Mouse (Mus musculus): ENCODE results near the gene Dgkh.
"Not testable (repeated sequence)": the region's sequence is repeated elsewhere in the genome, so short reads cannot be mapped to it uniquely, and the experiment has no call there.

Gene Dgkh

DNA sequence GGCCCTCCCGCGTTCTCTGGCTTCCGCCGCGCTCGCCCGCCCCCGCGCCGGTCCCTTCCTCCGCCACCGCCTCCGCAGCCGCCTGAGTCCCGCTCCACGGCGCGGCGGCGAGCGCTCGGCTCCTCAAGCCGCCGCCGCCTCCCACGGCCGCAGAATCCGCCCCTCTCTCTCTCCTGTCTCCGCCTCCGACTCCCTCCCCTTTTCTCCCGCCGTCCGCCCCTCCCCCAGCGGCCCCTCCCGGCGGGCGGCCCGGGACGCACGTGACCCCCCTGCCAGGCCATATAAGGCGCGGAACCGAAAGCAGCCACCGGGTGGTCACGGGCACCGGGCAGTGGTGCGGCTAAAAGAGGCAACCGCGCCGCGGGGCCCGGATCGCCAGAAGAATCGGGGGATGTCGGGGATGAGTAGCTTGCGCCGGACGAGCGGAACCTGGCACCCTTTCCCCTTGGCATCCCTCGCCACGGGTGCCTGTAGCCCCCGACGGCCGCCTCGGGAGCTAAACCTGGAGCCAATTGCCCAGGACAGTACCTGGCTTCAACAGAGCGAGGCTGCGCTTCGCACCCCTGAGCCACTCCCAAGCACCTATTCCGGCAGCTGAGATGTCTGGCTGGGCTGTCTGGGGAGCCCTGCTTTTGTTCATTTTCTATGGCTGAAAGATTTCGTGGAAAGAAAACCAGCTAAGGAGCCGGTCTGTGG is at the start of gene Dgkh:
Gene Dgkh, minus strand, starts transcription at position 160 of the 696 bp plus-strand sequence.
- DNase-seq (ENCODE audit: low spot score in 2 of 2) = peak; percentile 95

DNA sequence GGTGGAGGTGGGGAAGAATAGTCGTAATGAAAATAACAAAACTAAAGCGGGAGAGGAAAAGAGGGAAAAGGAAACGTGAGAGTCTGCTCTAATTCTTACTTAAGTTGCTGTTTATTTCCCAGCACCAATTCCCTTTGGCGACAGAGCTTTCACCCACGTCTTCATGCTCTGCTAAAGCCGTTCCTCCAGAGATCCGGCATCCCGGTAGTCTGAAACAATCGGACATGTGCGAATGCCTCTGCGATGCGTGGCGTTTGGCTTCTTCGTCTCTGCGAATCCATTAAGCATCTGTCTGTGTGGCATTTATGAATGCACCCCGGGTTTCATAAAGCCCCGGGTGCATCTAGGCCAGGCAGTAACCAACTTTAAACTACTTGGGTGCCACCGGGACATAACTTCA is 44.6 kb upstream of the Dgkh start:
- peak in 1 of 2 experiments; percentile 27 for DNase-seq (ENCODE audit: low spot score in 2 of 2)

DNA sequence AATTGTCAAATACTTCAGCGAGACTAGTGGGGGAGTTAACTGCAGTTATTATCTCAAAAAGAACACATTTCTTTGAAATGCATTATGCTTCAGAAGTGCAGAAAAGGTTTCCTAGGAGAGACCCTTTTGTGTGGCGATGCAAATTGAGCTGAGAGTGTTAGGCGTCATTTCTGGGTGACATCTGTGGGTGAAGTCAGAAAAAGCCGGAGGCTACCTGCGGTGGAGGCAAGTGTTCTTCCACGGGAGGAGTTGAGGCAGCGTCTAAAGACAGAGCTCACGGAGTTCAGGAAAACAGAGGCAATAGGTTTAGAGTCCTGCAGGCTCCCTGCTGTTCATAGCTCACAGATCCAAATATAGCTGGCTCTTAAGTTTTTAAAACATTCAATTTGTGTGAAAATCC is 44.1 kb upstream of the Dgkh start:
- no peak for DNase-seq (ENCODE audit: low spot score in 2 of 2)

DNA sequence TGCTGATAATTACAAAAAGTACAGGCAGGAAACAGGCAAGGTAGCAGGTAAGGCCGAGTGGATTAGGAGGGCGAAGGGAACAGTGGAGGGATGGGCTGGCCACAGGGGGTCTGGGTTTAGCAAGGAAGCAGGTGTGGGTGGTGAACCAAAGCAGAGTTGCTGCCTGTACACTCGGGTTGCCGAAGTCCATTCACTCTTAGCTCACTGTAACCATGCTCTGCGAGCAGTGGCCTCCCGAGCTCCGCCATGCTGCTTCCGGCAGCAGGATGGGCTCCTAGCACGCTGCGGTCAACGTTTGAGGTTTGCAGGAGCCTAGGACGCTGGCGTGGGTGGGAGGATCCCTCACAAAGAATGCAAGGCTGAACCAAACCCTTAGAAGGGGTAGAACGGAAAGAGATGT is 43.1 kb upstream of the Dgkh start:
- no peak for DNase-seq (ENCODE audit: low spot score in 2 of 2)

DNA sequence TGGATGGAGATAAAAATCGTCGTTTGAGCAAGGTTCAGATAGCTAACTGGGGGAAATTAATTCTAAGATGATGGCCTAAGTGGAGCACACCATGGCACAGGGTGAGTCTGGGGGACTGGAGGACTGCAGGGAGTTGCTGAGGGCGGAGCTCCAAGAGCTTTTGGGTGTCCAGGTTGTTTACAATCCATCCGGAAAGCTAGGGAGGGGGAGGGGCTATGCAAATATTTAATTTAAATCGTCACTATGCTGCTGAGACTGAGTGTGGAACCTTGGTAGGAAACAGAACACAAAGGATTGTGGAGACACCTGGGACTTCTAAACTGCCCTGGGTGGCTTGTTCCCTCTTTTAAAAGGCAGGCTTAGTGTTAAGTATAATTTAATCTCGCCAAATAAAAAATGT is 42.6 kb upstream of the Dgkh start:
- no peak for DNase-seq (ENCODE audit: low spot score in 2 of 2)

DNA sequence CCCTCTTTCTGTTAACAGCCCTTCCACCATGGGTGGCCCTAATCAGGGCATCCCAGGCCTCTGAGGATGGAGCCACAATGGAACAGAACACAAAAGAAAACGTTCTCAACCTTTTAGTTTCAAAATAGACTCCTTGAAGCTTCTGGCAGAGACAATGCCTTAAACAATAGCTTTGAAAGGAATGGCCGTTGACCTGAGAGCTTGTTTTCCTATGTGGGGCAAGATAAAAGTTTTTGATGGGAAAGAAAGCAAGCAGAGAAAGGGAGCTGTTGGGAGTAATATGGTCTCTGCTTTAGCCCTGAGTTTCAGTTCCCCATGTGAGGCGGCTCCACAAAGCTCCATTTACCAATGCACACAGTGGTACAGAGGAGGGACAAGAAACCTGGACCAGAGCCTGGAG is 37.9 kb upstream of the Dgkh start:
- DNase-seq (ENCODE audit: low spot score in 2 of 2) = no peak

DNA sequence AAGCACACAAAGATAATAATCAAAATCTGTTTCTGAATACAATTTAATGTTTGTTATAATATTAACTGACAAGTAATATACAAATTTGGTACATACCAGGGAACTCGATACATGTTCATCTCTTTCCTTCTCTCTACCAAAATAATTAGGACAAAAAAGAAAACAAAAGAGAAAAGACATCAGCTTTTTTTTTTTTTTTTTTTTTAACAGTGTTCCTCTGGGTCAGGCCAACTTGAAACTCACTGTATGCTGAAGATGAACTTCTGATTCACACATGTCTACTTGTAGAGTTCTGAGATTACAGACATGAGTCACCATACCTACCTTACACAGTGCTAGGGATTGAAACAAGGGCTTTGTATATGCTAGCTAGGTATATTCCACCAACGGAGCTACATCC is 28.5 kb upstream of the Dgkh start:
- no peak for DNase-seq (ENCODE audit: low spot score in 2 of 2)

DNA sequence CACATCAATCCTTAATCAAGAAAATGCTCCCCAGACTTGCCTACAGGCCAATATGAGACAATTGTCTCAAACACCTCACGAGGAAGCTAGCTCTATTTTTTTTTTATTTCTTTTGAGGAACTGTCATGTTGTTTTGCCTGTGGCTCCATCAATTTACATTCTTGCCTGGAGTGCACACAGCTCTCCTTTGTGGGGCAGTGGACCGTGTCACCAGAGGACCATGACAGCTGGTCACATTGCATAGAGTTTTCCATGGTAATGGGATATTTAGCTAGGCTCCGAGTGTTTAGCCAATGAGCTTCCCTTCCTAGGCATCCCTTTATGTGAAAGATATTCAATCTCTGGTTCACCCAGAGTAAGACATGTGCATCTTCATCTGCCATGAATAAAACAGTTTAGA is 26.9 kb upstream of the Dgkh start:
- DNase-seq (ENCODE audit: low spot score in 2 of 2) = no peak

DNA sequence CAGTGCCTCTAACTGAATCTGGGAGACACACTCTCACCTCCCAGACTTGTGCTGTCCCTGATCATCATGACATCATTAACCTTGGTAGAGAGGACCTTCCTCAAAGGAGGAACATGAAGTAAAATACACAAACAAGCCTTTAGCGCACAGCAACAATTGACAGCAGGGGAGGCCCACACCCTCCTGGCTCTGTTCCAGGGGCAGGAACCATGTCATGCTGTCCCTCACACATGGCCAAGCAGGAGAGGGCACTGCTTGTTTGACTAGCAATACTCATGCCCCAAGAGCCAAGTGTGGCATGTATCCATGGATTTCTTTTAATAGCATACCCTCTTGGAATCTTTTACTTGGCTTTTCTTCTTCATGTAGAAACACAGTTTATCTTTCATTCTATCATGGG is 22.7 kb upstream of the Dgkh start:
- DNase-seq (ENCODE audit: low spot score in 2 of 2) = no peak

DNA sequence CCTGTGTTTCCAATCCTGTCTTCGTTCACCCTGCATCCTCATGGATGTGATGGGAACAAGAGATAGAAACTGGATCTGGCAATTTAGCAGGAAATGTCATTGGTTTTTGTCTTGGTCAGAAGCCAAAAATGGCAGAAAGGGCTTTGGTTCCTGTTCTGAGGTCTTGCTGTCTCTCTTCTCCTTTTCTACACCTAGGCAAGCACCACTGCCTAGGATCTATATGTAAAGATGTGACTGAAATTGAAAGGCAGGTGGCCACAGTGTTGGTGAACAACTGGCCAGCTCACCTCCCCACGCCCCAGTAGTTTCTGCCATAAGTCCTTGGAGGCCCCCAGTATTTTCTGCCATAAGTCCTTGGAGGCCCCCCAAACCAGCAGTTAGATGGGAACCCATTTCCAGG is 16.1 kb upstream of the Dgkh start:
- DNase-seq (ENCODE audit: low spot score in 2 of 2) = no peak

DNA sequence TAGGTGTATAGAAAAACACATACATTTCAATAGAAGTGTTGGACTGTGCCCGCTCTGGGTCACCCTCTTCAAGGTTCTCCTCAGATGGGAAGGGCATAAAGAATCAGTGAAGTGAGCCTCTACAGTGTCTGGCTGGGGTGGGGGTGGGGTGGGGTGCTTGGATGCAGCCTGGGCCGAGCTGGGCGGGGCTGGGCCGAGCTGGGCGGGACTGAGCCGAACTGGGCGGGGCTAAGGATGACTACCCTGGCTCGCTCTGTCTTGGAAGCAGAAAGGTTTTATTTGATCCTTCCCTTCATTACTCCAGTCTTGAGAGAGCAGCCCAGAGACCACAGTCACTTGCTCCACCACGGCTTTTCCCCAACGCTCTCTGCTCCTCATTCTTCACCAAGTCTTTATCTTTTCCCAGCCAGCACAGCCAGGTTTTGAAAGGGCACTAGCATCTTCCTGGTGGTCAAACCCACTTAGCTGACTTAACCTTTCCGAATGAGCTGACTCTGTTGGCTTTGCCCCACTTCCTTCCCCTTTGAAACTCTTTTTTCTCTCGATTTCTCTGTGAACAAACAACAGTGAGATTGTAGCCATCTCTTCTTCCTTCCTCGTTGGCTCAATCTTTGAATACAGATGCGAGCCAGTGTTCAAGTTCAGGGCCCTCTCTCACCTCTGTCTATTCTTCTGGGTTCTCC is 15.5 kb upstream of the Dgkh start:
- DNase-seq (ENCODE audit: low spot score in 2 of 2) = no peak

DNA sequence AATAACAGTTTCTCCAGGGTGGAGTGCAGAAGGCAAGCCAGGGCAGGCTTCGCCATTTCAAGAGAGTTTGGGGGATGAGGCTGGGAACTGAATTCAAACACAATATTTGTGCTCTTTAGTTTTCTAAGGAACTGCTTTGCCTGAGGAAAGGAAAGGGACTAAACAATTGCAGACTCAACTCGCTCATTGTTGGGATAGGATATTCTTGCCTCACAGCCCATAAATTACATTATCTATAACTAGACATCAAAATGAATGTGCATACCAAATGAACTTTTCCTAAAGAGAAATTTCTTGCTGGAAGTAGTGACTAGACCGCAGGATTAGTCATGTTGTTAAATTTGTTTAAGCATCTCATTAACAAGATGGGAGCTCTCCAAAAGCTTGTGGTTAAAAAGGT is 14.9 kb upstream of the Dgkh start:
- DNase-seq (ENCODE audit: low spot score in 2 of 2) = peak in 1 of 2 experiments; percentile 7

DNA sequence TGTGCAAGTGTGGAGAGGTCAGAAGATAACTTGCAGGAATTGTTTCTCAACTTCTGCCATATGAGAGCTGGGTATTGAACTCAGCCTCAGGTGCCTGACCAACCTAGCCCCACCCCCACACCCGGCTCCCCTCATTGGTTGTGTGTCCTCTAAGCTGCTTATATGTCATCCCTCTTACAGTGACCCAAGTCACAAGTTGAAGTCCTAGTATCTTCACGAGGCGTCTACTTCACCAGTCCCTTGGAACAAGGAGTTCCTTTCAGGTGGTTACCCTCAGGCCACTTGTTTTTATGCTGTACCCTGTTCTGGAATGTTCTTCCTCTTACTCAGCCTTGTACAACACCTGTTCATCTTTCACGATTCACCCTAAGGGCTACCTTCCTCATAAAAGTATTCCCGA is 2.0 kb upstream of the Dgkh start:
- DNase-seq (ENCODE audit: low spot score in 2 of 2) = no peak

DNA sequence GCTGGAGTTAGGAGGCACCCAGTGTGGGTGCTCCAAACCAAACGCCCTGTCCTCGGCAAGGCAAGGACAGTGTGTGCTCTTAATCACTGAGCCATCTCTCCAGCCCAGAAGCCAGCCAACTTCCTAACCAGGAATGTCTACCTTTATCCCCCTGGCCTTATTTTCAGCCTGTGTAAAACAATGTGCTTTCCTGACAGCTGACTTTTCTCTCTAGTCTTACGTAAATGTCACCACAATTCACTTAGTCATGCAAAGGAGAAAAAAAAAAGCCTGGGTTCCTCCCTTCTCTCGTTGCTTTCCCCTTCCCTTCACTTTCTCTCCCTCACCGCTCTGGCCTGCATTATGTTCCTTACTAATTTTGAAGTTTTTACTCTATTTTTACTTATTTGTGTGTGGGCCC is 1.6 kb upstream of the Dgkh start:
- not testable (repeated sequence) for DNase-seq (ENCODE audit: low spot score in 2 of 2)

DNA sequence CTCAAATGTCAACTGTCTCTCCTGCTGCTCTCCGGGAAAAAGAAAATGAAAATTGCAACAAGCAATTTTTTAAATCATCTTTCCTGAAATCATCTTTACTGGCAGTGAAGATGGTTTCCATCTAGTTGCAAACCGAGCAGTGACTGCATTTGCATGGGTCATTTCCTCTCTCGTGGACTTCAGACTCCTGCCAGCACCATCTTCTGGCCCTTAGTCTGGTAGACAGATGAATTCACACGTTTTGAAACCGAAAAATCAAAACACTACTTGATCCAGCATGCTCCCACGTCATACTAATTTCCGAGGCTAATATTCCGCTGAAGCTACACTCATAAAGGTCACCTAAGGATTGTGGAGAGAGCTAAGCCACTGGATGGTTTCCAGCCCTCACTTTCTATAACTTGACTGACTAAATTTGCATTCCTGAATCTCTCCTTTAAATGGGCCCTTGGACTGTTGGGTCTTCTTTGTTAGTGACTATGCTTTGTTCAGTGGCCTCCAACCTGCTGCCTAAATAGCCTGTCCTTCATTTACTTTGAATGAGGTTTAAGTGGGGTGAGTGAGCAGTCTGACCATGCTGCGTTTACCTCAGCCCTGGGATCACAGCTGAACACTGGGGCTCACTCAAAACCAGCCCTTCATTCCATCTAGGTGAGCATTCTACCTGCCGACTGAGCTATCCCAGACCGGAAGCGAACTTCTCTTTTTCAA is 945 bp upstream of the Dgkh start:
- no peak for DNase-seq (ENCODE audit: low spot score in 2 of 2)

DNA sequence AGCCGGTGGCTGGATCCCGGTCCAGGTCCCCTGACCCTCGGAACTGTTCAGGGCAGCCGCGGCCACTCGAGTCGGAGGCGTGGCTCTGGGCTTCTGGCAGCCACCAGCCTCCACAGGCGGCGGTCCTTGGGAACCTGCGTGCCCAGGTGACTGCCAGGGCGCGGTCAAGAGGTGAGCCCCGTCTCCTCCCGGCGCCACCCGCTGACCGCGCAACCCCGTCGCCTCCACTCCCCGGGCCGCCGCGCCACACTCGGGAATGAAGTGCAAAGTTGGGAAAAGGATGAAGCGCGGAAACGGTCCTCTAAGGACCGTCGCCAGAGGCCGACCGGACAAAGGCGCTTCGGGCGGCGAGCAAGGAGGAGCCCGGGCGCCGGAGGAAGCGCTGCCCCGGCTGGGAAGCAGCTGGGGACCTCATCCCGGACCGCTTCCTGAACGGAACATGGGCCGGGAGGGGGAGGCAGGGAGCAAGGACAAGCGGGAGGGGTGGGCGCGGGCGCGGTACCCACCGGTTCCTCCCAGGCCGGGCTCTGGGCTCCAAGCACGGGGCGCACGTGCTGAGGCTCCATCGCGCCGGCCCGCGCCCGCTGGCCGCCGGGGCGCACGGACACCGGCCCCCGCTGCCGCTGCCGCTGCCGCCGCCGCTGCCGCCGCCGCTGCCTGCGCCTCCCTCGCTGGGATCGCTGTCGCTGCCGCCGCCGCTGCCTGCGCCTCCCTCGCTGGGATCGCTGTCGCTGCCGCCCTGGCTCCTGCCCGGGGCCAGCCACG is 542 bp downstream of the Dgkh start:
- DNase-seq (ENCODE audit: low spot score in 2 of 2) = peak in 1 of 2 experiments; percentile 50

DNA sequence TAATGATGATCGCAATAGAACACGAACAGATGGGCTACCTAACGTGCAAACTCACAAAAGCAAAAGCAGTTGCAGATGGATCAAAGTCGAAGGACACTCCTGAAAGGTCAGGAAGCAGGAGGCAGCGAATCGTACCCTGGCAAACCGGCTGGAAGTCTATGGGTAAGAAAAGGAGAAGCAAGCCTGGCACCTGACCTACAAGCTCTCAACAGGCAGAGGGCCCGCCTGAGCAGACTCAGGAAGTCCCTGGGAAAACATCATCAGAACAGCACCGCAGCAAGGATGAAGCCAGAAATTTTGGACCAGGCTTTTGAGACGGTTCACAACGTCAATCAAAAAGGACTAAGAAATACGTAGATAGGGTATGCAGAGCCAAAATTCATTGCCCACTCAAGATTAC is 1.3 kb downstream of the Dgkh start:
- peak; percentile 57 to 64 for DNase-seq (ENCODE audit: low spot score in 2 of 2)

DNA sequence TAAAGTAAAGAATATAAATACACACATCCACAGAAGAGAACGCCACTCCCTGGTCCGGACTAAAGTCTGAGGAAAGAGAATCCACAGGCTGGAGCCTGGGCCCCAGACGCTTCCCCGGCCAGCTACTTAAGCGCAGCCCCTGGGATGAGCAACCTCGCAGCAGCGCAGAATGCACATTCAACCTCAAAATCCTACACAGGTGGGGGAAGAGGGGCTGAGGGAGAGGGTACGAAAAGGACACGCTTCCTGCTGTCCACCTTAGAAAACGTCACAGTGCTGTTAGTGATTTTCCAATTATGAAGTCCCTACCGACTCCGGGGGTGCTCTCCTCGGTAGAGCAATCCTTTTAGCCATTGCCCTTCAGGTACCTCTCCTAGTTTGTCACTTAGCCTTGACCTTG is 6.6 kb downstream of the Dgkh start:
- no peak for DNase-seq (ENCODE audit: low spot score in 2 of 2)

DNA sequence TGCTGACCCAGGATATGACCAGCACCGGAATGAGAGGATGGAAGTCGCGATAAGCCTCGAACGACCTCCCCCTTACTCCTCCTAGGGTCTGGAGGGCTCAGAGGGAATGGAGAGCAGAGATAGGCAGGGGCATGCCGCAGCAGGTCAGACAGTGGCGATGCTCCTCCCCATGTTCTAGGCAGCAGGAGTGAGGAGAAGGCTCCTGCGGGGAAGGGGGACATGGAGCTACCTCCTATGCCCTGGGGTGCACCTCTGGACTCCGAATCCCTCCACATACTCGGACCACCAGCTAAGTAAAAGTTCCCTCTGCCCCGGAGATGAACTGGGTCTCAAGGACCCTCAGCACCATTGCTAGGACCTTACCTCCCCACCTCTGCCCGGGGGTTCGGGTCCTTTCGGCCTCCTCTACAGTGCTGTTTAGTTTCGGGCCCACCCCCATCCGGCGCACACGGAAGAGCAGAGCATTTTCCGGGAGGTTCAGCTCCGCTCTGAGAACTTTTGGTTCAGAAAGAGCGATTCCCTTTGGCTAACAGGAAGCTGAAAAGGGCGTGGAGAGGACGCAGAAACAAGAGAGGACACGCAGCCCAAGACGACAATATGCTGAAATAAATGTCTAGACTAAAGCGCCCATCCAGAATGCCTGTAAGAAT is 7.1 kb downstream of the Dgkh start:
- no peak for DNase-seq (ENCODE audit: low spot score in 2 of 2)

DNA sequence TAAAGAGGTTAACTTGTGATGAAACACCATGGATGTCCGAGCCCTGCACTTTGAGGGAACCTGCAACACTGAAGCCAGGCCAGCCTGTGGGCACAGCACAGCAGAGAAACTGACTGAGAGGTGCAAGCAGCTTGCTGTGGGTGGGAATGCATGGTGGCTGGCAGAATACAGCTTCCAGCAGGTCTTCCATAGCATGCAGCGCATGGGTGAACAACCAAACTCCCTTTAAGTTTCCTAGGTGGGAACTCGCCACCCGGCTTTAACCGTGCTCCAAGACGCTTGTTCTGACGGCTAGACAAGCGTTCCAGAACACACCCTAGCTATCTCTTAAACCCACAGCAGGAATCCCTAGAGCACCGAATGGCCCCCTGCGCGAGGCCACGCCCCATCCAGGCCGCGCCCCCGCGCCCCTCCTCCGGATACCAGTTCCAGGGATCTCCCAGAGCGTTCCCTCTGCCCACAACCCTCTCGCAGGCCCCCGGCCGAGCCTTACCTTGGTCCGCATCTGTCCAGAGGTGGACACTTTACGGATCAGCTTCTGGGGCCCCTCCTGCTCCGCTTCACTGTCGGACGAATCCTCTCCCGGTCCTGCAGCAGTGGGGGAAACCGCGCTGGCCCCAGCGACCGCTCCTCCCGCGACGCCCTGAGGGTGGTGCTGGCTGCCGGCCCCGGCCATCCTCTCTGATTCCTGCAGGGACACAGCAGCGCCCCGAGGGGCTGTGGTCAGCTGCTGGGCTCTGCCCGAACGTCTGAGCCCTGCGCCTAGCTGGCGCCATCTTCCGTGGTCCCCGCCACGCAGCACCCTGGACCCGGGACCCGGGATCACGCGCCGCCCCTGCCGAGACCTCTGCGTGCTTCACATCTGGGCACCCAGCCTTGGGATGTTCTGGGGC is 7.9 kb downstream of the Dgkh start:
- peak; percentile 56 to 58 for DNase-seq (ENCODE audit: low spot score in 2 of 2)

DNA sequence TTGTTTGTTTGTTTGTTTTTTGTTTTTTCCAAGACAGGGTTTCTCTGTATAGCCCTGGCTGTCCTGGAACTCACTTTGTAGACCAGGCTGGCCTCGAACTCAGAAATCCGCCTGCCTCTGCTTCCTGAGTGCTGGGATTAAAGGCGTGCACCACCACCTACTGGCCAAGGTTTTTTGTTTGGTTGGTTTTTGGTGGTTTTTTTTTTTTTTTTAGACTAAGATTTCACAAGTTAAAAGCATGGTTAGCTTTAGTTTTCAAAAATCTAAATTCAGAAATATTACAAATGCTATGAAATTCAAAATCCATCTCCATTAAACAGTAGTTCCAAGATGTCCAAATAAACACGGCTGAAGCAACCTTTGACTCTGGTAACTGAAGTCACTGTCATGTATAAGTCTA is 8.9 kb downstream of the Dgkh start:
- not testable (repeated sequence) for DNase-seq (ENCODE audit: low spot score in 2 of 2)
